Mouse (Mus musculus) erythroblast, embryonic 14.5 days (primary cell): ENCODE measurements around the gene Stxbp2.

Source experiments
- GATA1 ChIP-seq: IDR thresholded peaks from 2 replicates; pipeline ENCODE4 v1.6.1; 2012; ENCODE audit warnings: low read length, inconsistent platforms, mixed read lengths
- TAL1 ChIP-seq: IDR thresholded peaks from 3 replicates; pipeline ENCODE4 v1.6.1; 2012; ENCODE audit warnings: low read length, inconsistent platforms, mixed read lengths

- TF ChIP-seq TAL1: no peak
- no peak for TF ChIP-seq GATA1
These were observed 48.1 kb downstream of the Stxbp2 start for GRCm38 (mm10) chr8:3678831-3679230.
